Mouse (Mus musculus) embryonic stem cell, embryonic (primary cell): ENCODE results near the gene Bloc1s6.

ENCODE experiments used
- CTCF ChIA-PET, 4 experiments: fragments of 300-600 bp in 2 of 4; fragments of 350-600 bp in 2 of 4; sonication (Branson Sonifier 250); formaldehyde crosslinking; loops; one replicate each; lab custom pipeline; 2022; ENCODE audit warnings: inconsistent platforms in 2 of 4; lab: Charles Lee
- POLR2A ChIA-PET, 4 experiments: fragments of 300-600 bp in 2 of 4; fragments of 350-600 bp in 2 of 4; sonication (Branson Sonifier 250); formaldehyde crosslinking; loops; one replicate each; lab custom pipeline; 2022; ENCODE audit warnings: antibody characterized with exemption in 4 of 4, inconsistent platforms in 1 of 4; lab: Charles Lee

Gene Bloc1s6

GRCm38 (mm10) chr2:122737894-122738830 is at the start of gene Bloc1s6:
Gene Bloc1s6, plus strand, starts transcription at chr2:122738503.
- POLR2A ChIA-PET = interaction anchor here in 3 of 4 experiments (0.7 to 1.5 kb wide), 8 partner anchors 11 to 562 kb away, joined by 3 to 5 read pairs (median 4); no protein-coding TSS in a partner anchor
- CTCF ChIA-PET = interaction anchor here in 1 of 4 experiments (0.6 kb wide), 1 partner anchor 86 kb away, joined by 3 read pairs; no protein-coding TSS in a partner anchor

GRCm38 (mm10) chr2:122697526-122697925 is 40.8 kb upstream of the Bloc1s6 start:
- CTCF ChIA-PET = no interaction called here
- POLR2A ChIA-PET = no interaction called here

GRCm38 (mm10) chr2:122701012-122701411 is 37.3 kb upstream of the Bloc1s6 start:
- CTCF ChIA-PET = interaction anchor here in 1 of 4 experiments (0.6 kb wide), 1 partner anchor 89 kb away, joined by 3 read pairs; no protein-coding TSS in a partner anchor
- POLR2A ChIA-PET = interaction anchor here in 1 of 4 experiments (1.0 kb wide), 1 partner anchor 12 kb away, joined by 3 read pairs; no protein-coding TSS in a partner anchor

- ChIA-PET CTCF (interaction anchor here in 2 of 4 experiments (0.6 to 1.2 kb wide), 4 partner anchors 23 to 321 kb away, joined by 3 to 5 read pairs (median 3); no protein-coding TSS in a partner anchor), POLR2A (interaction anchor here in 1 of 4 experiments (0.6 to 1.0 kb wide), 2 partner anchors 13 to 67 kb away, joined by 3 to 4 read pairs; no protein-coding TSS in a partner anchor)
Measured at GRCm38 (mm10) chr2:122701871-122702180, 36.5 kb upstream of the Bloc1s6 start.

- ChIA-PET CTCF (interaction anchor here in 2 of 4 experiments (0.9 to 1.2 kb wide), 3 partner anchors 23 to 321 kb away, joined by 3 to 5 read pairs (median 3); no protein-coding TSS in a partner anchor), POLR2A (interaction anchor here in 1 of 4 experiments (0.6 kb wide), 1 partner anchor 63 kb away, joined by 3 read pairs; no protein-coding TSS in a partner anchor)
Measured at GRCm38 (mm10) chr2:122702181-122703036, 35.9 kb upstream of the Bloc1s6 start, which contains the start of gene Slc30a4. Gene Slc30a4, minus strand, starts transcription at chr2:122702663.

GRCm38 (mm10) chr2:122704572-122704971 is 33.7 kb upstream of the Bloc1s6 start:
- CTCF ChIA-PET = interaction anchor here in 1 of 4 experiments (0.5 kb wide), 1 partner anchor 21 kb away, joined by 3 read pairs; no protein-coding TSS in a partner anchor
- POLR2A ChIA-PET = interaction anchor here in 1 of 4 experiments (0.9 kb wide), 1 partner anchor 21 kb away, joined by 4 read pairs; no protein-coding TSS in a partner anchor

- ChIA-PET POLR2A (no interaction called here), CTCF (interaction anchor here in 1 of 4 experiments (0.7 kb wide), 1 partner anchor 327 kb away, joined by 3 read pairs; no protein-coding TSS in a partner anchor)
Measured at GRCm38 (mm10) chr2:122708080-122708479, 30.2 kb upstream of the Bloc1s6 start.

- CTCF ChIA-PET = interaction anchor here in 1 of 4 experiments (0.6 kb wide), 1 partner anchor 328 kb away, joined by 3 read pairs; no protein-coding TSS in a partner anchor
- POLR2A ChIA-PET = no interaction called here
Measured at GRCm38 (mm10) chr2:122709156-122709555, 29.1 kb upstream of the Bloc1s6 start.

GRCm38 (mm10) chr2:122711911-122712310 is 26.4 kb upstream of the Bloc1s6 start:
- ChIA-PET CTCF (interaction anchor here in 2 of 4 experiments (0.6 to 1.6 kb wide), 3 partner anchors 14 to 331 kb away, joined by 4 to 5 read pairs (median 4); no protein-coding TSS in a partner anchor), POLR2A (no interaction called here)

- CTCF ChIA-PET = interaction anchor here in 1 of 4 experiments (0.8 kb wide), 1 partner anchor 13 kb away, joined by 3 read pairs; no protein-coding TSS in a partner anchor
- POLR2A ChIA-PET = no interaction called here
Measured at GRCm38 (mm10) chr2:122712848-122713247, 25.5 kb upstream of the Bloc1s6 start.

- ChIA-PET CTCF (no interaction called here), POLR2A (interaction anchor here in 1 of 4 experiments (0.7 kb wide), 1 partner anchor 1017 kb away, joined by 5 read pairs; no protein-coding TSS in a partner anchor)
Measured at GRCm38 (mm10) chr2:122715148-122715692, 23.1 kb upstream of the Bloc1s6 start.

- CTCF ChIA-PET = interaction anchor here in 2 of 4 experiments (0.5 to 0.7 kb wide), 2 partner anchors 11 to 336 kb away, joined by 3 to 4 read pairs; no protein-coding TSS in a partner anchor
- POLR2A ChIA-PET = interaction anchor here in 1 of 4 experiments (0.7 kb wide), 1 partner anchor 1018 kb away, joined by 5 read pairs; no protein-coding TSS in a partner anchor
Measured at GRCm38 (mm10) chr2:122716301-122716842, 21.9 kb upstream of the Bloc1s6 start.

GRCm38 (mm10) chr2:122719232-122719631 is 19.1 kb upstream of the Bloc1s6 start:
- ChIA-PET CTCF (no interaction called here), POLR2A (no interaction called here)

- CTCF ChIA-PET = no interaction called here
- POLR2A ChIA-PET = no interaction called here
Measured at GRCm38 (mm10) chr2:122720564-122720963, 17.7 kb upstream of the Bloc1s6 start.

GRCm38 (mm10) chr2:122725604-122726003 is 12.7 kb upstream of the Bloc1s6 start:
- ChIA-PET POLR2A (interaction anchor here in 1 of 4 experiments (0.8 to 1.3 kb wide), 2 partner anchors 21 to 94 kb away, joined by 3 to 4 read pairs; no protein-coding TSS in a partner anchor), CTCF (interaction anchor here (0.6 to 1.5 kb wide), 12 partner anchors 9 to 345 kb away, joined by 3 to 5 read pairs (median 3); partner anchors contain the start of gene Slc30a4 (in 1 of the 4))

GRCm38 (mm10) chr2:122731456-122731855 is 6.8 kb upstream of the Bloc1s6 start:
- POLR2A ChIA-PET = no interaction called here
- CTCF ChIA-PET = no interaction called here

- CTCF ChIA-PET = interaction anchor here in 1 of 4 experiments (1.2 kb wide), 1 partner anchor 14 kb away, joined by 3 read pairs; no protein-coding TSS in a partner anchor
- POLR2A ChIA-PET = interaction anchor here in 2 of 4 experiments (0.8 to 1.3 kb wide), 3 partner anchors 77 to 368 kb away, joined by 3 to 4 read pairs (median 3); no protein-coding TSS in a partner anchor
Measured at GRCm38 (mm10) chr2:122739023-122739422, 720 bp downstream of the Bloc1s6 start.
